Comparison of ENCODE assay signal across 27 mouse cellular contexts in genomic region chr7:45826631-45827030, GRCm38 (mm10). TPM values are rescaled to one million over a fixed set of nuclear protein-coding genes. Genes with fewer than 3 reads are reported as not detected.
"Had no signal": no experiment of that assay in that cellular context is flagged by ENCODE, and none has a peak within 500 bp of the region (broad histone marks: within the 10 kb centered on the region; RNA-seq: fewer than 3 reads in every experiment).

No protein-coding gene starts in this region.

- H3K4me3 ChIP-seq: heart, adult 2 months; hindbrain, embryonic 10.5 days; hindbrain, embryonic 12.5 days; intestine, embryonic 15.5 days; layer of hippocampus, adult 2 months; left cerebral cortex, adult 2 months; limb, embryonic 10.5 days; limb, embryonic 12.5 days; liver, embryonic 13.5 days; liver, embryonic 15.5 days had no signal

- H3K4me2 ChIP-seq: heart, embryonic 11.5 days; hindbrain, embryonic 12.5 days; hindbrain, embryonic 14.5 days; intestine, embryonic 15.5 days; limb, embryonic 12.5 days; liver, embryonic 11.5 days; liver, embryonic 13.5 days; liver, embryonic 15.5 days had no signal

- H3K9me3 ChIP-seq: hindbrain, embryonic 10.5 days; hindbrain, embryonic 12.5 days; intestine, embryonic 15.5 days; limb, embryonic 10.5 days; limb, embryonic 12.5 days; liver, embryonic 13.5 days; liver, embryonic 15.5 days had no signal

- ATAC-seq: hindbrain, embryonic 16.5 days; inflammation-experienced regulatory T-cells, adult 6 months; intestine, embryonic 15.5 days; intestine, postnatal 0 days; liver, postnatal 0 days had no signal

- H3K27ac ChIP-seq: heart, adult 2 months; hindbrain, embryonic 10.5 days; hindbrain, embryonic 12.5 days; hindbrain, embryonic 14.5 days; intestine, embryonic 15.5 days; layer of hippocampus, adult 2 months; left cerebral cortex, adult 2 months; limb, embryonic 10.5 days; limb, embryonic 12.5 days; liver, embryonic 13.5 days; liver, embryonic 15.5 days had no signal

- H3K9ac ChIP-seq: hindbrain, embryonic 12.5 days; hindbrain, embryonic 14.5 days; intestine, embryonic 15.5 days; limb, embryonic 12.5 days; liver, embryonic 13.5 days; liver, embryonic 15.5 days; liver, postnatal 0 days had no signal

- DNase-seq: gastrocnemius, postnatal 14 days; gastrocnemius, postnatal 36 days; heart, adult 2 months; heart, postnatal 10 days; heart, postnatal 4 days; kidney, adult 18-20 months; kidney, adult 8-10 months; kidney, postnatal 10 days; kidney, postnatal 25 days; kidney, postnatal 4 days; liver; liver, embryonic 13.5 days; liver, postnatal 0 days had no signal

RNA-seq across cellular contexts. Expression of gene Kcnj14, which starts 2.0 kb away (rescaled TPM):
- polyA plus RNA-seq: inflammation-experienced regulatory T-cells, adult 6 months had no signal

RNA-seq across cellular contexts. Expression of gene Lmtk3, which starts 43.1 kb away (rescaled TPM):
- polyA plus RNA-seq: liver, embryonic 13.5 days; liver, embryonic 15.5 days; liver, postnatal 0 days had no signal
